ENCODE assay signal across 23 mouse cellular contexts in the genomic region with DNA sequence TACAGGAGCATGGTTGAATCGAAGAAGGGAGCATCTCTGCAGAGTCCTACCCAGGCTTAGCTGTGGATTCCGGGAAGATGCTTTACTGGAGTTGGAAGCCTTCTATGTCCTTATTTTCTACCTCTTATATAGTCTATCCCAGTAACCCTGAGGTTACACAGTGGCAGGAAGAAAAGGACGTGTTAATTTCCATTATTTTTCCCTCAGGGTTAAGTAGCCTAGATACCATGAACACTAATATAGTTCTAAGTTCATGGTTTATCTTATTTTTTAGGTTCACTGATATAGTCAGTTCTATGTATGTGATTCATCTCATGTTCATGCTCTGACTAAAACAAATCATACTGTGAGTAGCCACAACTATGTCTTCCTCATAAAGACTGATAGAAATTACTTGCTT. TPM values are rescaled to one million over a fixed set of nuclear protein-coding genes. Genes with fewer than 3 reads are reported as not detected.
"Had no signal": no experiment of that assay in that cellular context is flagged by ENCODE, and none has a peak within 500 bp of the region (broad histone marks: within the 10 kb centered on the region; RNA-seq: fewer than 3 reads in every experiment).

A gene (minus strand): TSS at position 101 of the 400 bp plus-strand sequence.

RNA-seq across cellular contexts. Expression of the gene that starts here (rescaled TPM):
- polyA plus RNA-seq: limb, embryonic 10.5 days; limb, embryonic 11.5 days; limb, embryonic 12.5 days; limb, embryonic 13.5 days; liver, adult 2 months; liver, embryonic 11.5 days; liver, embryonic 12.5 days; liver, embryonic 13.5 days; liver, embryonic 15.5 days; liver, embryonic 16.5 days; liver, postnatal 0 days; lung, adult 2 months; lung, embryonic 14.5 days; lung, postnatal 0 days; macrophage; midbrain, embryonic 10.5 days; midbrain, embryonic 13.5 days; midbrain, embryonic 14.5 days; midbrain, embryonic 15.5 days; midbrain, embryonic 16.5 days; midbrain, postnatal 0 days; neural tube, embryonic 11.5 days; neural tube, embryonic 12.5 days had no signal
